Mouse (Mus musculus): ENCODE measurements around the gene Ablim1.

The Ablim1 gene

GRCm38 (mm10) chr19:57181317-57181716 lies 133.4 kb downstream of the Ablim1 start:
- no peak for DNase-seq

- DNase-seq: no peak
Measured at GRCm38 (mm10) chr19:57180908-57181307, 133.8 kb downstream of the Ablim1 start.

GRCm38 (mm10) chr19:57180333-57180732 lies 134.4 kb downstream of the Ablim1 start:
- DNase-seq: no peak

- no peak for DNase-seq
Measured at GRCm38 (mm10) chr19:57179269-57179668, 135.4 kb downstream of the Ablim1 start.

- no peak for DNase-seq
Measured at GRCm38 (mm10) chr19:57177334-57177733, 137.4 kb downstream of the Ablim1 start.

- DNase-seq: no peak
Measured at GRCm38 (mm10) chr19:57175077-57175476, 139.6 kb downstream of the Ablim1 start.

GRCm38 (mm10) chr19:57174541-57174940 lies 140.2 kb downstream of the Ablim1 start:
- DNase-seq: no peak

GRCm38 (mm10) chr19:57174045-57174444 lies 140.7 kb downstream of the Ablim1 start:
- DNase-seq: no peak

- DNase-seq: no peak
Measured at GRCm38 (mm10) chr19:57172321-57172720, 142.4 kb downstream of the Ablim1 start.

GRCm38 (mm10) chr19:57170880-57171279 lies 143.8 kb downstream of the Ablim1 start:
- DNase-seq: no peak

GRCm38 (mm10) chr19:57169485-57169884 lies 145.2 kb downstream of the Ablim1 start:
- peak in 1 of 2 experiments; percentile 19 for DNase-seq

- DNase-seq: no peak
Measured at GRCm38 (mm10) chr19:57167721-57168120, 147.0 kb downstream of the Ablim1 start.

- DNase-seq: no peak
Measured at GRCm38 (mm10) chr19:57164882-57165281, 149.8 kb downstream of the Ablim1 start.

- DNase-seq: no peak
Measured at GRCm38 (mm10) chr19:57163315-57163714, 151.4 kb downstream of the Ablim1 start.

GRCm38 (mm10) chr19:57161978-57162727 lies 152.6 kb downstream of the Ablim1 start:
- no peak for DNase-seq

- peak; percentile 66 to 70 for DNase-seq
Measured at GRCm38 (mm10) chr19:57161010-57161660, 153.6 kb downstream of the Ablim1 start.

- DNase-seq: no peak
Measured at GRCm38 (mm10) chr19:57157731-57158343, 156.9 kb downstream of the Ablim1 start.

- no peak for DNase-seq
Measured at GRCm38 (mm10) chr19:57155121-57155884, 159.4 kb downstream of the Ablim1 start.

GRCm38 (mm10) chr19:57152357-57152756 lies 162.4 kb downstream of the Ablim1 start:
- DNase-seq: no peak

- DNase-seq: no peak
Measured at GRCm38 (mm10) chr19:57151504-57151903, 163.2 kb downstream of the Ablim1 start.

GRCm38 (mm10) chr19:57150275-57150674 lies 164.4 kb downstream of the Ablim1 start:
- DNase-seq: peak; percentile 56 to 57

GRCm38 (mm10) chr19:57147746-57148145 lies 167.0 kb downstream of the Ablim1 start:
- DNase-seq: no peak

- DNase-seq: no peak
Measured at GRCm38 (mm10) chr19:57146936-57147335, 167.8 kb downstream of the Ablim1 start.

Measured in B cell, adult 2 months (primary cell).